27 mouse cellular contexts compared by ENCODE assay signal in genomic region chr5:32311589-32312166, GRCm38 (mm10).
A peak's percentile ranks its signal among the peaks of the same experiment; 100 is the strongest.
DNase-seq lines count a peak whose midpoint lies in the region; ATAC-seq and TF ChIP-seq lines count a peak whose summit lies in the region.
"Had no signal": no experiment of that assay in that cellular context is flagged by ENCODE, and none has a peak within 500 bp of the region (broad histone marks: within the 10 kb centered on the region; RNA-seq: fewer than 3 reads in every experiment).

No protein-coding gene starts in this region.

- no peaks in the 10 kb centered on the region for H3K4me1 ChIP-seq in kidney, embryonic 16.5 days (ENCODE audit: insufficient read depth, low read length)
- H3K4me1 ChIP-seq in midbrain, embryonic 13.5 days (replicated peaks) = no peaks in the 10 kb centered on the region
- no peaks in the 10 kb centered on the region for H3K4me1 ChIP-seq in midbrain, postnatal 0 days (ENCODE audit: insufficient read depth, low read length)
- peaks cover 7% of the 10 kb centered on the region; the same call in 1 of the 2 replicates for H3K4me1 ChIP-seq in liver, embryonic 13.5 days (replicated peaks)
- H3K4me1 ChIP-seq: hindbrain, embryonic 12.5 days had no signal

- TF ChIP-seq CTCF in midbrain, postnatal 0 days (IDR thresholded peaks at IDR 0.05) = no peak

- H3K9ac ChIP-seq in kidney, embryonic 16.5 days (replicated peaks; ENCODE audit: low read length) = no peak overlapping the region
- H3K9ac ChIP-seq in midbrain, embryonic 13.5 days (replicated peaks) = no peak overlapping the region
- no peak overlapping the region for H3K9ac ChIP-seq in midbrain, postnatal 0 days (replicated peaks; ENCODE audit: low read length, poor library complexity, severe bottlenecking)
- H3K9ac ChIP-seq in liver, embryonic 13.5 days = no peak overlapping the region
- H3K9ac ChIP-seq: forebrain, postnatal 0 days; heart, embryonic 13.5 days; hindbrain, embryonic 12.5 days; liver, embryonic 14.5 days had no signal

- H3K27ac ChIP-seq in kidney, embryonic 16.5 days (ENCODE audit: low read length) = no peak overlapping the region
- no peak overlapping the region for H3K27ac ChIP-seq in midbrain, embryonic 13.5 days
- no peak overlapping the region for H3K27ac ChIP-seq in midbrain, postnatal 0 days (ENCODE audit: low read depth, low read length)
- no peak overlapping the region for H3K27ac ChIP-seq in liver, embryonic 13.5 days
- H3K27ac ChIP-seq: heart, adult 2 months; heart, embryonic 13.5 days; hindbrain, embryonic 12.5 days; liver, embryonic 14.5 days; midbrain, embryonic 10.5 days had no signal

- H3K27me3 ChIP-seq in kidney, embryonic 16.5 days (ENCODE audit: insufficient read depth, low read length) = no peaks in the 10 kb centered on the region
- no peaks in the 10 kb centered on the region for H3K27me3 ChIP-seq in midbrain, embryonic 13.5 days
- no peaks in the 10 kb centered on the region for H3K27me3 ChIP-seq in midbrain, postnatal 0 days (ENCODE audit: insufficient read depth, low read length)
- no peaks in the 10 kb centered on the region for H3K27me3 ChIP-seq in liver, embryonic 13.5 days
- H3K27me3 ChIP-seq: CH12.LX; heart, embryonic 13.5 days; hindbrain, embryonic 12.5 days had no signal

- no peak for DNase-seq in kidney, postnatal 14 days
- no peak for DNase-seq in midbrain, postnatal 0 days (ENCODE audit: low spot score)
- DNase-seq in liver, embryonic 13.5 days = no peak
- no peak for DNase-seq in right cerebral cortex, postnatal 14 days
- DNase-seq in adrenal gland, postnatal 36 days = no peak
- DNase-seq: adrenal gland, adult 8-10 months; B cell, adult 2 months; cerebellum, adult 2 months; cerebellum, postnatal 36 days; forebrain, postnatal 0 days; gastrocnemius, postnatal 36 days; heart, adult 2 months; heart, postnatal 14 days; kidney, adult 18-20 months; layer of hippocampus, adult 9-11 months; right cerebral cortex, postnatal 25 days; spleen, adult 18-20 months; thymus, postnatal 25 days had no signal

- H3K4me2 ChIP-seq in kidney, embryonic 16.5 days (replicated peaks; ENCODE audit: low read depth, low read length) = no peak overlapping the region
- no peak overlapping the region for H3K4me2 ChIP-seq in midbrain, embryonic 13.5 days (replicated peaks)
- H3K4me2 ChIP-seq in midbrain, postnatal 0 days (ENCODE audit: low read depth, low read length, poor library complexity, severe bottlenecking) = no peak overlapping the region
- H3K4me2 ChIP-seq in liver, embryonic 13.5 days = no peak overlapping the region
- H3K4me2 ChIP-seq: heart, embryonic 13.5 days; hindbrain, embryonic 12.5 days had no signal

- H3K9me3 ChIP-seq in kidney, embryonic 16.5 days (ENCODE audit: low read length) = no peaks in the 10 kb centered on the region
- H3K9me3 ChIP-seq in midbrain, embryonic 13.5 days = no peaks in the 10 kb centered on the region
- no peaks in the 10 kb centered on the region for H3K9me3 ChIP-seq in midbrain, postnatal 0 days (ENCODE audit: low read length)
- H3K9me3 ChIP-seq in liver, embryonic 13.5 days (replicated peaks) = no peaks in the 10 kb centered on the region
- H3K9me3 ChIP-seq: G1E; heart, embryonic 13.5 days; hindbrain, embryonic 12.5 days; midbrain, embryonic 10.5 days had no signal

- ATAC-seq in kidney, embryonic 16.5 days (ENCODE audit: low FRiP score, low TSS enrichment) = 0 out of 2 replicates have a peak, but pooled peaks have one; percentile 9
- 0 out of 2 replicates have a peak, but pooled peaks have one; percentile 37 for ATAC-seq in midbrain, embryonic 13.5 days
- ATAC-seq in midbrain, postnatal 0 days (ENCODE audit: low FRiP score) = no peak
- ATAC-seq in liver, embryonic 13.5 days (ENCODE audit: low read depth) = 0 out of 2 replicates have a peak, but pooled peaks have one; percentile 23
- ATAC-seq: forebrain, postnatal 0 days; lung, postnatal 0 days had no signal

- 53% methylated on average over 3 of the region's 3 CpGs for WGBS in kidney, embryonic 16.5 days
- WGBS in midbrain, embryonic 13.5 days = 71% methylated on average over 3 of the region's 3 CpGs
- 86% methylated on average over 3 of the region's 3 CpGs for WGBS in midbrain, postnatal 0 days
- 49% methylated on average over 3 of the region's 3 CpGs for WGBS in liver, embryonic 13.5 days (ENCODE audit: insufficient replicate concordance)

- no peak overlapping the region for H3K4me3 ChIP-seq in kidney, embryonic 16.5 days (ENCODE audit: low read length)
- no peak overlapping the region for H3K4me3 ChIP-seq in midbrain, embryonic 13.5 days (replicated peaks)
- H3K4me3 ChIP-seq in midbrain, postnatal 0 days (ENCODE audit: low read depth, low read length) = no peak overlapping the region
- H3K4me3 ChIP-seq in liver, embryonic 13.5 days (replicated peaks) = no peak overlapping the region
- H3K4me3 ChIP-seq: heart, adult 2 months; heart, embryonic 13.5 days; hindbrain, embryonic 12.5 days; midbrain, embryonic 10.5 days had no signal

- no peaks in the 10 kb centered on the region for H3K36me3 ChIP-seq in kidney, embryonic 16.5 days (ENCODE audit: insufficient read depth, low read length)
- no peaks in the 10 kb centered on the region for H3K36me3 ChIP-seq in midbrain, embryonic 13.5 days
- no peaks in the 10 kb centered on the region for H3K36me3 ChIP-seq in midbrain, postnatal 0 days (ENCODE audit: insufficient read depth, low read length)
- H3K36me3 ChIP-seq in liver, embryonic 13.5 days = no peaks in the 10 kb centered on the region
- H3K36me3 ChIP-seq: G1E; heart, embryonic 13.5 days; hindbrain, embryonic 12.5 days; midbrain, embryonic 10.5 days had no signal
